Mouse (Mus musculus) lung, postnatal 0 days (tissue): ENCODE measurements around the gene Stn1. TPM values are rescaled to one million over a fixed set of nuclear protein-coding genes. Genes with fewer than 3 reads are reported as not detected.

Experiments
- ATAC-seq: fragments of 200-750 bp; cut with Nextera tagmentation; 2 replicates; pipeline ENCODE4 v1.8.0; 2017; ENCODE audit warnings: moderate library complexity
- DNase-seq: peaks from one replicate; pipeline ENCODE4 v3.0.0-alpha.2; 2016; ENCODE audit warnings: low spot score
- H3K27ac ChIP-seq: fragments of 300-500 bp; sonication (generic); 2 replicates; pipeline ENCODE4 v1.5.1; 2014; ENCODE audit warnings: antibody characterized with exemption, mild to moderate bottlenecking, low read length, mixed read lengths
- H3K27me3 ChIP-seq: fragments of 300-500 bp; sonication (generic); replicated peaks from 2 replicates; pipeline ENCODE4 v1.6.1; 2014; ENCODE audit warnings: low read length, mixed read lengths; ENCODE audit not compliant: insufficient read depth
- H3K36me3 ChIP-seq: fragments of 300-500 bp; sonication (generic); 2 replicates; pipeline ENCODE4 v1.6.1; 2014; ENCODE audit warnings: low read length, mixed read lengths; ENCODE audit not compliant: insufficient read depth
- H3K4me1 ChIP-seq: fragments of 300-500 bp; sonication (generic); 2 replicates; pipeline ENCODE4 v1.6.1; 2014; ENCODE audit warnings: antibody characterized with exemption, low read depth, low read length, mixed read lengths; ENCODE audit not compliant: insufficient read depth
- H3K4me2 ChIP-seq: fragments of 300-500 bp; sonication (generic); replicated peaks from 2 replicates; pipeline ENCODE4 v1.6.1; 2014; ENCODE audit warnings: low read depth, mild to moderate bottlenecking, low read length, moderate library complexity, mixed read lengths
- H3K4me3 ChIP-seq: fragments of 300-500 bp; sonication (generic); 2 replicates; pipeline ENCODE4 v1.5.1; 2014; ENCODE audit warnings: low read depth, low read length
- H3K9ac ChIP-seq: fragments of 300-500 bp; sonication (generic); replicated peaks from 2 replicates; pipeline ENCODE4 v1.6.1; 2014; ENCODE audit warnings: low read depth, mild to moderate bottlenecking
- H3K9me3 ChIP-seq: fragments of 300-500 bp; sonication (generic); 2 replicates; pipeline ENCODE4 v1.6.1; 2016; ENCODE audit warnings: low read length, mixed read lengths
- CTCF ChIP-seq: IDR thresholded peaks from 2 replicates; pipeline ENCODE4 v1.5.1; 2016; ENCODE audit warnings: antibody characterized with exemption, mild to moderate bottlenecking
- EP300 ChIP-seq: IDR thresholded peaks from 2 replicates; pipeline ENCODE4 v1.6.1; 2016; ENCODE audit warnings: antibody characterized with exemption, mild to moderate bottlenecking, control low read depth
- WGBS: fragments of 180-500 bp; shearing (Covaris S2); extraction: QIAGEN DNeasy Blood & Tissue Kit; methylation state at CpG from one replicate; pipeline ENCODE4 v1.1.7; 2014; 5-methylcytosine and 5-hydroxymethylcytosine counted together
- polyA plus RNA-seq: library from polyadenylated mRNA; unstranded; fragments of >200 nt; fragmentation: Nextera tagmentation; extraction: Ambion mirVana; gene quantifications from 2 replicates; pipeline ENCODE4 v1.2.1, GENCODE M21; 2015

Gene Stn1
- polyA plus RNA-seq, 1 experiment from 2014 or later = 28.6 TPM

- H3K27ac ChIP-seq = no peak overlapping the region
- WGBS = 55% methylated on average over 9 of the region's 9 CpGs
- H3K27me3 ChIP-seq = no peaks in the 10 kb centered on the region
- no peak overlapping the region for H3K9ac ChIP-seq
- no peak overlapping the region for H3K4me3 ChIP-seq
- peak; percentile 45 for TF ChIP-seq CTCF
- no peak for TF ChIP-seq EP300
- peak; percentile 41 for DNase-seq
- H3K4me2 ChIP-seq = no peak overlapping the region
- no peak for ATAC-seq
- H3K9me3 ChIP-seq = no peaks in the 10 kb centered on the region
- no peaks in the 10 kb centered on the region for H3K36me3 ChIP-seq
- H3K4me1 ChIP-seq = 0 out of 2 replicates have a peak, but pooled peaks cover 5% of the 10 kb centered on the region
Measured at GRCm38 (mm10) chr19:47465467-47465866, 71.8 kb downstream of the Stn1 start.

GRCm38 (mm10) chr19:47464304-47465241 is 72.7 kb downstream of the Stn1 start, which contains the start of gene Sh3pxd2a:
Sh3pxd2a (minus strand) TSS chr19:47464401.
- H3K9me3 ChIP-seq = no peaks in the 10 kb centered on the region
- peak within 1 kb of the TSS; percentile 67 for H3K4me3 ChIP-seq
- ATAC-seq (peak; percentile 84), DNase-seq (peak; percentile 76)
- H3K4me1 ChIP-seq = peaks cover 8% of the 10 kb centered on the region; the same call in 1 of the 2 replicates
- H3K4me2 ChIP-seq = peak within 1 kb of the TSS; percentile 94
- no peaks in the 10 kb centered on the region for H3K27me3 ChIP-seq
- peak within 1 kb of the TSS; percentile 43 for H3K9ac ChIP-seq
- peak within 1 kb of the TSS; percentile 83 for H3K27ac ChIP-seq
- WGBS = 2% methylated on average over 43 of the region's 70 CpGs
- no peak for TF ChIP-seq EP300
- TF ChIP-seq CTCF = peak; percentile 6; the same call in 1 of the 2 replicates
- no peaks in the 10 kb centered on the region for H3K36me3 ChIP-seq

- H3K4me1 ChIP-seq = peaks cover 14% of the 10 kb centered on the region; the same call in 1 of the 2 replicates
- DNase-seq = peak; percentile 81
- H3K27me3 ChIP-seq = no peaks in the 10 kb centered on the region
- peak overlapping the region; percentile 43 for H3K9ac ChIP-seq
- ATAC-seq = peak; percentile 59
- under 1% methylated on average over 41 of the region's 46 CpGs for WGBS
- H3K4me3 ChIP-seq = peak overlapping the region; percentile 67
- H3K4me2 ChIP-seq = peak overlapping the region; percentile 94
- no peaks in the 10 kb centered on the region for H3K9me3 ChIP-seq
- H3K27ac ChIP-seq = peak overlapping the region; percentile 83
- no peak for TF ChIP-seq EP300
- TF ChIP-seq CTCF = peak; percentile 74
- H3K36me3 ChIP-seq = no peaks in the 10 kb centered on the region
Measured at GRCm38 (mm10) chr19:47463636-47464303, 73.5 kb downstream of the Stn1 start.

GRCm38 (mm10) chr19:47463206-47463605 is 74.1 kb downstream of the Stn1 start:
- H3K4me2 ChIP-seq = peak overlapping the region; percentile 94
- ATAC-seq = no peak
- H3K9me3 ChIP-seq = no peaks in the 10 kb centered on the region
- H3K27me3 ChIP-seq = no peaks in the 10 kb centered on the region
- DNase-seq = peak; percentile 33
- H3K4me1 ChIP-seq = peaks cover 14% of the 10 kb centered on the region; the same call in 1 of the 2 replicates
- H3K36me3 ChIP-seq = no peaks in the 10 kb centered on the region
- TF ChIP-seq CTCF = no peak
- TF ChIP-seq EP300 = no peak
- peak overlapping the region; percentile 43 for H3K9ac ChIP-seq
- peak overlapping the region; percentile 83 for H3K27ac ChIP-seq
- H3K4me3 ChIP-seq = peak overlapping the region; percentile 67
- WGBS = 2% methylated on average over 13 of the region's 13 CpGs

GRCm38 (mm10) chr19:47462725-47463124 is 74.6 kb downstream of the Stn1 start:
- Histone ChIP-seq H3K9me3 (no peaks in the 10 kb centered on the region), H3K27ac (peak overlapping the region; percentile 83; the same call in 1 of the 2 replicates), H3K4me2 (peak overlapping the region; percentile 94), H3K4me3 (peak overlapping the region; percentile 67), H3K27me3 (no peaks in the 10 kb centered on the region), H3K4me1 (peaks cover 19% of the 10 kb centered on the region; the same call in 1 of the 2 replicates), H3K36me3 (no peaks in the 10 kb centered on the region), H3K9ac (peak overlapping the region; percentile 43; the same call in 1 of the 2 replicates)
- ATAC-seq (no peak), DNase-seq (no peak)
- WGBS = 12% methylated on average over 6 of the region's 6 CpGs
- TF ChIP-seq CTCF (no peak), EP300 (no peak)

GRCm38 (mm10) chr19:47461838-47462237 is 75.5 kb downstream of the Stn1 start:
- 66% methylated on average over 3 of the region's 3 CpGs for WGBS
- no peak for DNase-seq
- H3K4me2 ChIP-seq = no peak overlapping the region
- ATAC-seq = no peak
- H3K9me3 ChIP-seq = no peaks in the 10 kb centered on the region
- H3K4me3 ChIP-seq = no peak overlapping the region
- no peaks in the 10 kb centered on the region for H3K27me3 ChIP-seq
- H3K27ac ChIP-seq = no peak overlapping the region; the same call in 1 of the 2 replicates
- H3K4me1 ChIP-seq = peaks cover 21% of the 10 kb centered on the region; the same call in 1 of the 2 replicates
- TF ChIP-seq CTCF (peak; percentile 57), EP300 (no peak)
- no peaks in the 10 kb centered on the region for H3K36me3 ChIP-seq
- H3K9ac ChIP-seq = no peak overlapping the region
